Mouse (Mus musculus) heart, embryonic 12.5 days (tissue): ENCODE data around the gene Gle1. TPM values are rescaled to one million over a fixed set of nuclear protein-coding genes. Genes with fewer than 3 reads are reported as not detected.

Source experiments
- ATAC-seq: fragments of 200-750 bp; cut with Nextera tagmentation; 2 replicates; pipeline ENCODE4 v1.8.0; 2017; ENCODE audit warnings: moderate TSS enrichment, moderate library complexity; ENCODE audit not compliant: insufficient number of reproducible peaks, low FRiP score
- H3K27ac ChIP-seq: fragments of 300-500 bp; sonication (generic); 2 replicates; pipeline ENCODE4 v1.5.1; 2016; ENCODE audit warnings: mild to moderate bottlenecking, moderate library complexity; ENCODE audit not compliant: poor library complexity, severe bottlenecking
- H3K27me3 ChIP-seq: fragments of 300-500 bp; sonication (generic); replicated peaks from 2 replicates; pipeline ENCODE4 v1.6.1; 2016; ENCODE audit warnings: mild to moderate bottlenecking, moderate library complexity
- H3K36me3 ChIP-seq: fragments of 300-500 bp; sonication (generic); 2 replicates; pipeline ENCODE4 v1.6.1; 2016; ENCODE audit warnings: mild to moderate bottlenecking, moderate library complexity
- H3K4me1 ChIP-seq: fragments of 300-500 bp; sonication (generic); replicated peaks from 2 replicates; pipeline ENCODE4 v1.6.1; 2016; ENCODE audit warnings: mild to moderate bottlenecking
- H3K4me2 ChIP-seq: fragments of 300-500 bp; sonication (generic); 2 replicates; pipeline ENCODE4 v1.6.1; 2016; ENCODE audit warnings: mild to moderate bottlenecking, moderate library complexity
- H3K4me3 ChIP-seq: fragments of 300-500 bp; sonication (generic); 2 replicates; pipeline ENCODE4 v1.5.1; 2016; ENCODE audit warnings: mild to moderate bottlenecking
- H3K9ac ChIP-seq: fragments of 300-500 bp; sonication (generic); 2 replicates; pipeline ENCODE4 v1.6.1; 2016; ENCODE audit warnings: mild to moderate bottlenecking, moderate library complexity
- H3K9me3 ChIP-seq: fragments of 300-500 bp; sonication (generic); replicated peaks from 2 replicates; pipeline ENCODE4 v1.6.1; 2016; ENCODE audit warnings: mild to moderate bottlenecking, moderate library complexity
- WGBS: fragments of 180-500 bp; shearing (Covaris S2); methylation state at CpG from one replicate; pipeline ENCODE4 v1.1.7; 2016; 5-methylcytosine and 5-hydroxymethylcytosine counted together
- polyA plus RNA-seq: library from polyadenylated mRNA; unstranded; fragments of >200 nt; fragmentation: Nextera tagmentation; extraction: Ambion mirVana; gene quantifications from 2 replicates; pipeline ENCODE4 v1.2.1, GENCODE M21; 2016

Gle1 gene
- polyA plus RNA-seq, 1 experiment from 2014 or later, result 42.8 TPM

DNA sequence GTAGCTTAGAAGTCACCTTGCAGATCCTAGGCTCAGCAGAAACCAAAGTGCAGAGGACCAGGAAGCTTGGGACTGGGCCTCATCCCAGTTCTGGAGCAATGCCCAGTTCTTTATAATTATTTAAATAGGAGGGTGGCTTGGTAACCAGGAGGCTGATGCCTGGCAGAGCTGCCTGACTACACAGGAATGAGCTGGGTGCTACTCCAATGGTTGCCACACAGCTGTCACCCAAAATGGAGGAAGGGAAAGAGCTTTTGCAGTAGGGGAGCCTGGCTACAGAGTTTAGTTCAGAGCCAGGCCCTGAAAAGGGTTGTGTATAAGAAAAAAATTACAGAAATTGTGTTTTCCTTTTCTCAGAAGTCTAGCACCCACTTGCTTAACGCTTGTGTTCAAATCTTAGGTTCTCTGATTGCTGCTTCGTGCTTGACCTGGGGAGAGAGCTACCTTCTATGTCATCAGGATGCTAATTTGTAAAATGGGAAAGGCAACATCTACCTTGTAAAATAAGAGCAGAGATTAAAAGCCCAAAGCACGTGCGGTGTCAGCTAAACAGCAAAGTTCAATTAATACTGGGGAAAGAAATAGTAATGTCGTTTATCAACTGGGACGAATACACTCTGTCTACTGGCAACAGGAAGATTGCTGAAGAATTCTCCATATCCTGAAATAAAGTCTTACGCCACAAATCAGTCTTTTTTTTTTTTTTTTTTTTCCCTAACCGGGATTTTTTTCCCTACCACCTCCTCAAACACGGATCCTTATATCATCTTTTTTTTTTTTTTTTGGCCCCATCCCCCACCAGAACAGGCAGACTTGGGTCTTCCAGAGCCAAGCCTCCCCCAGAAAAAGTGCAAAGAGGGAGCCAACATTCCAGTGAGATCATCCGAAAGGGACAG lies 29.4 kb downstream of the Gle1 start:
- Histone ChIP-seq H3K36me3 (peaks cover 24% of the 10 kb centered on the region), H3K9ac (peak overlapping the region; percentile 99)
- no peak for ATAC-seq

DNA sequence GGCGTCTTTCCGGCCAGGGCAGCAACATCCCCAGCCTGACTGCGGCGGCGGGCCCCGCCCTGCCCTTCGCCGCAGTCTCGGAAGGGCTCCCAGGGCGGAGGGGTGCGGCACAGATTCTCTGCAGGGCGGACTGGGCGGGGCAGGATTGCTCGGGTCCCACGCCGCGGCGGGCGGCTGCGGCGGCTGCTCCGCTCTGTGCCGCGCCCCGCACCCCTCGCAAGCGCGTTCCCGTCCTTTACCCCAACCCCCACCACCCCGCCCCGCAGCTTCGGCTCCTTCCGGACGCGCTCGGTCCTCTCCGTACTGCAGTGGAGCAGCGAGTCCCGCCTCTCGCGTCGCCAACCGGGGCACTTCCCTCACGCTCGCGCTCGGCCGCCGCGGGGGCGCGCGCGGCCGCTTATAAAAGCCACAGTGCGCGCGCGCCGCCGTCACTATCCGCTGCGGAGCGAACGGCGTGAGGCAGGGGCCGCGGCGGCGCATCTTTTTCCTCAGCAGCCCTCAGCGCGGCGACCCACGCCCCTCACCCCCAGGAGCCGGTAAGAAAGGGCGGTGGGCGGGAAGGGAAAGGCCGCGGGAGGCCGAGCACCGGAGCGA lies 30.1 kb downstream of the Gle1 start, which contains the start of gene Sptan1:
Gene Sptan1, plus strand, starts transcription at position 311 of the 594 bp plus-strand sequence.
- peaks cover 43% of the 10 kb centered on the region for H3K4me1 ChIP-seq
- H3K27me3 ChIP-seq, result no peaks in the 10 kb centered on the region
- H3K4me3 ChIP-seq, result peak within 1 kb of the TSS; percentile 98
- H3K36me3 ChIP-seq, result peaks cover 24% of the 10 kb centered on the region
- WGBS, result under 1% methylated on average over 81 of the region's 82 CpGs
- peak; percentile 95 for ATAC-seq
- peak within 1 kb of the TSS; percentile 99 for H3K9ac ChIP-seq
- no peaks in the 10 kb centered on the region for H3K9me3 ChIP-seq
- H3K27ac ChIP-seq, result peak within 1 kb of the TSS; percentile 94
- H3K4me2 ChIP-seq, result peak within 1 kb of the TSS; percentile 79

More for the DNA sequence above, 29.4 kb downstream of the Gle1 start:
- 18% methylated on average over 10 of the region's 10 CpGs for WGBS
- Histone ChIP-seq H3K4me3 (peak overlapping the region; percentile 98), H3K27ac (peak overlapping the region; percentile 94), H3K4me2 (peak overlapping the region; percentile 79), H3K27me3 (no peaks in the 10 kb centered on the region), H3K4me1 (peaks cover 35% of the 10 kb centered on the region), H3K9me3 (no peaks in the 10 kb centered on the region)

- Histone ChIP-seq H3K9ac (peak overlapping the region; percentile 99), H3K4me1 (peaks cover 45% of the 10 kb centered on the region), H3K4me3 (peak overlapping the region; percentile 98), H3K36me3 (peaks cover 25% of the 10 kb centered on the region), H3K9me3 (no peaks in the 10 kb centered on the region), H3K27ac (peak overlapping the region; percentile 94), H3K4me2 (peak overlapping the region; percentile 79), H3K27me3 (no peaks in the 10 kb centered on the region)
- WGBS, result under 1% methylated on average over 41 of the region's 41 CpGs
- ATAC-seq, result peak; percentile 37; the same call in 1 of the 2 replicates
These were observed 30.7 kb downstream of the Gle1 start for GRCm38 (mm10) chr2:29965906-29966305.

DNA sequence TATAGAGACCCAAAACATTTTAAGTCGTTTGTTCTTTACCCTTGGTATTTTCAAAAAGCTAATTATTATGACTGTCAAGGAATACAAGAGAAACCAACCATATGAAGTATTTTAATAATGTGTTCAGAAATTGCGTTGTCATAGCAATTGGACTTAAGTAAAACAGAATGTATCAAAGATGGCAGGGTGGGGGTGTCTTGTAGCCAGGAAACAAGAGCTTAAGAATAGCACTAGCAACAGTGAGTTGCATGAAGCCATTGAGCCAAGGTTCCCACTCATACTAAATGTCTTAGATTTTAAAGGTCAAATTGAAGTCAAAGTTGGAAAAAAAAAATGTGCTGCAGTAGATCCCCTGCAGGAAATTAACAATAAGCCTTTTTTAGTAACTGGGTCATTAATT lies 31.6 kb downstream of the Gle1 start:
- peak overlapping the region; percentile 89 for H3K27ac ChIP-seq
- ATAC-seq, result no peak
- H3K4me1 ChIP-seq, result peaks cover 50% of the 10 kb centered on the region

DNA sequence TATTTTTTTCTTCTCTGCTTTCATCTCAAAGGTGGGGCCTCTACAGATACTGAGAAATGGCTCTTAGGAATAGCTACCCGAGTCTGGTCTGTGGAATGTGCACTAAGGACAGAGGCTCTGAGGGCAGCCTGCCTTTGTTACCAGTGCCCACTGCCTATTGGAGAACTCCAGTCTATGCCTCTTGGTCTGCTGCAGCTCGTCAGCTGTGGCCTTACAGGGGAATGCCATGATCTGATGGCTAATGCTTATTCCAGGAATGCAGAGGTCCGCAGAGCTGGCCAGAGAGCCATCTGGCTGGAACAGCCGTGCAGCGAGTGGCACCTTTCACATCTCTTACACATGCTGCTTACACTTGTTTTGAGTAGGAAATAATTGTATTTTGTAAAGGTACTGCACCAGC lies 32.5 kb downstream of the Gle1 start:
- Histone ChIP-seq H3K36me3 (peaks cover 25% of the 10 kb centered on the region), H3K27ac (peak overlapping the region; percentile 89), H3K4me2 (peak overlapping the region; percentile 79), H3K9ac (peak overlapping the region; percentile 56; the same call in 1 of the 2 replicates), H3K4me1 (peaks cover 57% of the 10 kb centered on the region), H3K9me3 (no peaks in the 10 kb centered on the region), H3K4me3 (peak overlapping the region; percentile 98), H3K27me3 (no peaks in the 10 kb centered on the region)
- 28% methylated on average over 5 of the region's 5 CpGs for WGBS
- no peak for ATAC-seq

More for the DNA sequence above, 31.6 kb downstream of the Gle1 start:
- H3K4me3 ChIP-seq, result peak overlapping the region; percentile 98
- 67% methylated on average over 2 of the region's 2 CpGs for WGBS
- H3K27me3 ChIP-seq, result no peaks in the 10 kb centered on the region
- peaks cover 25% of the 10 kb centered on the region for H3K36me3 ChIP-seq
- no peaks in the 10 kb centered on the region for H3K9me3 ChIP-seq
- peak overlapping the region; percentile 79 for H3K4me2 ChIP-seq
- peak overlapping the region; percentile 99 for H3K9ac ChIP-seq

GRCm38 (mm10) chr2:29968638-29969037 lies 33.4 kb downstream of the Gle1 start:
- peak overlapping the region; percentile 38 for H3K4me2 ChIP-seq

DNA sequence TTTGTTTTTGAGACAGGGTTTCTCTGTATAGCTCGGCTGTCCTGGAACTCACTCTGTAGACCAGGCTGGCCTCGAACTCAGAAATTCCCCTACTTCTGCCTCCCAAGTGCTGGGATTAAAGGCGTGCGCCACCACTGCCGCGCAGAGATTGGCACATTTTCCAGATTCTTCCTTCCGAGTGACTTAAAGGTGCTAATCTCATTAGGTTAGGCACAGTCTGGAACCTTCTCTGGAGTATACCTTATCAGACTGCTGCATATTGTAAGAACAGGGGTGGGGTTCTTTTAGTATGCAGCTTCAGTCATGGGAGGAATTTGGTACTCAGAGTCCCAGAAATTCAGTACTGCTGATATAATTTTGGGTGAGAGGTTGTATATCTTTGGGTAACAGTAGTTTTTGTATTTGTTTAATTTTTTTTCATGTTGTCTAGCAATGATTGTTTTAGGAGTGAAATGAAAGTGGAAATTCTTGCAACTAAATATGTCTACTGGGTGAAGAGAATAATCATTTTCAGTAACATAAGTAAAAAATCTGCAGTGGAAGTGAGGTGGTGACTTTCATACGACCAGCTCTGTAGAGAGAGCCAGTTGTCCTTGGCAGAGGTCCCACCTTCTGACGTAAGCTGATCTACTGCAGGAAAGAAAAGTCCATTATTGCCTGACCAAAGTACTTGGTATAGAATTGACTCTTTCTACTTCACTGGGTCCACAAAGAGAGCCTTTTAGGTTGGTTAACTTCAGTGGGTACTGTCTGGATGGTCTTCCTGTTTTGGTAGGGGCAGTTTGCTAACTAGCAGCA lies 36.8 kb downstream of the Gle1 start:
- no peak overlapping the region for H3K4me3 ChIP-seq
- H3K4me1 ChIP-seq, result peaks cover 50% of the 10 kb centered on the region

More at GRCm38 (mm10) chr2:29968638-29969037, 33.4 kb downstream of the Gle1 start:
- Histone ChIP-seq H3K4me1 (peaks cover 59% of the 10 kb centered on the region), H3K9ac (0 out of 2 replicates have a peak overlapping the region, but pooled peaks have one; percentile 30), H3K27ac (peak overlapping the region; percentile 89; the same call in 1 of the 2 replicates), H3K36me3 (peaks cover 28% of the 10 kb centered on the region), H3K9me3 (no peaks in the 10 kb centered on the region), H3K4me3 (no peak overlapping the region), H3K27me3 (no peaks in the 10 kb centered on the region)
- 24% methylated on average over 5 of the region's 5 CpGs for WGBS
- no peak for ATAC-seq

DNA sequence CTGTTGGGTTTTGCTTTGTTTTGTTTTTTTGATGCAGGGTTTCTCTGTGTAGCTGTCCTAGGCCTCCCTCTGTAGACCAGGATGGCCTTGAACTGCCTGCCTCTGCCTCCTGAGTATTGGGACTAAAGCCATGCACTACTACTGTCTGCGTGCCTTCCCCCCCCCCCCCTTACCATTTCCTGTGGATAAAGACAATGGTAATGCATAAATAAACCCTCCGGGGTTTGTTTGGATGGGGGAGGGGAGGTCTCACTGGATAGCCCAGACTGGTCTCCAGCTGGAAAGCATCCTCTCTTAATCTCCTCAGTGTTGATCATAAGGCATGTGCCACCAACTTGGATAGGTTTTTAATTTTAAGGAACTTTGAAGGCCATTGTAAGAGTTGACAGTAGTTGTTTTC lies 38.3 kb downstream of the Gle1 start:
- Histone ChIP-seq H3K4me2 (no peak overlapping the region), H3K4me3 (no peak overlapping the region), H3K9ac (no peak overlapping the region), H3K27ac (no peak overlapping the region; the same call in 1 of the 2 replicates), H3K27me3 (no peaks in the 10 kb centered on the region), H3K4me1 (peaks cover 36% of the 10 kb centered on the region), H3K36me3 (peaks cover 42% of the 10 kb centered on the region), H3K9me3 (no peaks in the 10 kb centered on the region)
- 31% methylated on average over 2 of the region's 2 CpGs for WGBS
- peak; percentile 57; the same call in 1 of the 2 replicates for ATAC-seq

More for the DNA sequence above, 36.8 kb downstream of the Gle1 start:
- no peaks in the 10 kb centered on the region for H3K9me3 ChIP-seq
- no peaks in the 10 kb centered on the region for H3K27me3 ChIP-seq
- no peak overlapping the region for H3K9ac ChIP-seq
- H3K4me2 ChIP-seq, result peak overlapping the region; percentile 22
- WGBS, result 33% methylated on average over 9 of the region's 9 CpGs
- H3K27ac ChIP-seq, result peak overlapping the region; percentile 80
- ATAC-seq, result peak; percentile 60; the same call in 1 of the 2 replicates
- H3K36me3 ChIP-seq, result peaks cover 44% of the 10 kb centered on the region

- H3K4me2 ChIP-seq, result no peak overlapping the region
- H3K9ac ChIP-seq, result no peak overlapping the region
- H3K27me3 ChIP-seq, result no peaks in the 10 kb centered on the region
- H3K4me1 ChIP-seq, result peaks cover 11% of the 10 kb centered on the region
- no peak overlapping the region for H3K27ac ChIP-seq
- peaks cover 61% of the 10 kb centered on the region for H3K36me3 ChIP-seq
- no peaks in the 10 kb centered on the region for H3K9me3 ChIP-seq
- no peak overlapping the region for H3K4me3 ChIP-seq
- ATAC-seq, result no peak
These were observed 42.1 kb downstream of the Gle1 start for GRCm38 (mm10) chr2:29977307-29977706.

DNA sequence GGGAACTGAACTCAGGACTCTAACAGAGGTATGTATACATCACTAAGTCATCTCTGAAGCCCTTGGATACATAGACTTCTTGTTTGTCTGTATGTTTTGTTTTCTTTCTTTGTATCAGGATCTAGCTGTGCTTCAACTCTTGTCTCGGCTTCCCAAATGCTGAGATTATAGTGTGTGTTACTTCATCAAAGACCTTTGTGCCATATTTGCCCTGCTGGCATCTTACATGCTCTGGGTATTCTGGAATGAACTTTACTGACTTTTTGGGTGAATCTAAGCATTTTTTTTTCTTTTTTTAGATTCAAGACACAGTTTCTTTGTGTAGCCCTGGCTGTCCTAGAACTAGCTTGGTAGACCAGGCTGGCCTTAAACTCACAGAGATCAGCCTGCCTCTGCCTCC lies 45.4 kb downstream of the Gle1 start:
- Histone ChIP-seq H3K27ac (no peak overlapping the region), H3K4me3 (no peak overlapping the region), H3K36me3 (peaks cover 84% of the 10 kb centered on the region), H3K27me3 (no peaks in the 10 kb centered on the region), H3K9ac (no peak overlapping the region), H3K4me2 (no peak overlapping the region), H3K4me1 (no peaks in the 10 kb centered on the region), H3K9me3 (no peaks in the 10 kb centered on the region)
- no peak for ATAC-seq
- WGBS, result 86% methylated on average over 1 of the region's 1 CpGs
